Mouse (Mus musculus) mouse embryonic stem cell (cell line): ENCODE results near the gene Cyb5rl.
"Not testable (repeated sequence)": the region's sequence is repeated elsewhere in the genome, so short reads cannot be mapped to it uniquely, and the experiment has no call there.

Experiments
- in situ Hi-C, 2 experiments: fragments of 300-500 bp; cut with MboI; formaldehyde crosslinking; loops; 1 replicate in 1 of 2; 3 replicates in 1 of 2; pipeline ENCODE4 v1.14.3; 2019 to 2020; ENCODE audit warnings: low sequenced_read_pairs in 2 of 2, low pct_unique_long_range_greater_than_20kb in 1 of 2, mixed read lengths in 1 of 2; ENCODE audit not compliant: unreplicated experiment in 1 of 2

Gene Cyb5rl

GRCm38 (mm10) chr4:107097871-107098270, 31.1 kb downstream of the Cyb5rl start:
- in situ Hi-C loops = no loop called here

GRCm38 (mm10) chr4:107098375-107098774, 31.6 kb downstream of the Cyb5rl start:
- in situ Hi-C loops = no loop called here

- in situ Hi-C loops = no loop called here
These were observed 32.2 kb downstream of the Cyb5rl start for GRCm38 (mm10) chr4:107098791-107099525.

GRCm38 (mm10) chr4:107102220-107102619, 35.4 kb downstream of the Cyb5rl start:
- in situ Hi-C loops = no loop called here

- in situ Hi-C loops = no loop called here
These were observed 40.0 kb downstream of the Cyb5rl start for GRCm38 (mm10) chr4:107106777-107107176.

GRCm38 (mm10) chr4:107108291-107108731, 41.5 kb downstream of the Cyb5rl start:
- in situ Hi-C loops = no loop called here

GRCm38 (mm10) chr4:107109181-107109580, 42.4 kb downstream of the Cyb5rl start:
- in situ Hi-C loops = not testable (repeated sequence)

- in situ Hi-C loops = no loop called here
These were observed 47.5 kb downstream of the Cyb5rl start for GRCm38 (mm10) chr4:107114278-107114677.

GRCm38 (mm10) chr4:107117741-107118385, 51.1 kb downstream of the Cyb5rl start:
- in situ Hi-C loops = no loop called here

- in situ Hi-C loops = no loop called here
These were observed 52.3 kb downstream of the Cyb5rl start for GRCm38 (mm10) chr4:107119056-107119455.

GRCm38 (mm10) chr4:107120676-107121075, 53.9 kb downstream of the Cyb5rl start:
- in situ Hi-C loops = no loop called here

GRCm38 (mm10) chr4:107121165-107121943, 54.6 kb downstream of the Cyb5rl start:
- in situ Hi-C loops = no loop called here

GRCm38 (mm10) chr4:107124376-107124775, 57.6 kb downstream of the Cyb5rl start:
- in situ Hi-C loops = no loop called here

GRCm38 (mm10) chr4:107125101-107125500, 58.3 kb downstream of the Cyb5rl start:
- in situ Hi-C loops = no loop called here

- in situ Hi-C loops = no loop called here
These were observed 59.6 kb downstream of the Cyb5rl start for GRCm38 (mm10) chr4:107126389-107126788.

- in situ Hi-C loops = no loop called here
These were observed 60.2 kb downstream of the Cyb5rl start for GRCm38 (mm10) chr4:107126891-107127524.

GRCm38 (mm10) chr4:107127901-107128669, 61.3 kb downstream of the Cyb5rl start:
- in situ Hi-C loops = no loop called here

- in situ Hi-C loops = no loop called here
These were observed 62.6 kb downstream of the Cyb5rl start for GRCm38 (mm10) chr4:107129373-107129772.
